Mouse (Mus musculus): ENCODE data around the gene Rpp14. TPM values are rescaled to one million over a fixed set of nuclear protein-coding genes. Genes with fewer than 3 reads are reported as not detected.

Rpp14 gene
- polyA plus RNA-seq, 1 experiment from 2014 or later, result 57.4 TPM

GRCm38 (mm10) chr14:8112036-8112435 lies 31.9 kb downstream of the Rpp14 start:
- H3K27me3 ChIP-seq (ENCODE audit: control insufficient read depth, insufficient read depth, low read length), result no peaks in the 10 kb centered on the region
- ATAC-seq (ENCODE audit: insufficient number of reproducible peaks, insufficient read depth, low FRiP score, low read depth), result no peak
- no peaks in the 10 kb centered on the region for H3K4me1 ChIP-seq (ENCODE audit: control insufficient read depth, insufficient read depth, low read length)
- H3K4me2 ChIP-seq (replicated peaks; ENCODE audit: low read depth, low read length), result no peak overlapping the region
- 87% methylated on average over 8 of the region's 8 CpGs for whole genome bisulfite sequencing
- H3K9ac ChIP-seq (replicated peaks; ENCODE audit: low read depth, low read length), result no peak overlapping the region
- H3K9me3 ChIP-seq (ENCODE audit: control insufficient read depth, low read depth, low read length), result no peaks in the 10 kb centered on the region
- no peaks in the 10 kb centered on the region for H3K36me3 ChIP-seq (ENCODE audit: control insufficient read depth, insufficient read depth, low read length)
- H3K4me3 ChIP-seq (ENCODE audit: low read depth, low read length), result no peak overlapping the region
- H3K27ac ChIP-seq (ENCODE audit: low read length), result no peak overlapping the region

GRCm38 (mm10) chr14:8113616-8114015 lies 33.4 kb downstream of the Rpp14 start:
- no peak overlapping the region for H3K4me2 ChIP-seq (replicated peaks; ENCODE audit: low read depth, low read length)
- H3K9me3 ChIP-seq (ENCODE audit: control insufficient read depth, low read depth, low read length), result no peaks in the 10 kb centered on the region
- H3K4me1 ChIP-seq (ENCODE audit: control insufficient read depth, insufficient read depth, low read length), result no peaks in the 10 kb centered on the region
- H3K9ac ChIP-seq (replicated peaks; ENCODE audit: low read depth, low read length), result no peak overlapping the region
- H3K4me3 ChIP-seq (ENCODE audit: low read depth, low read length), result no peak overlapping the region
- no peak for ATAC-seq (ENCODE audit: insufficient number of reproducible peaks, insufficient read depth, low FRiP score, low read depth)
- 87% methylated on average over 2 of the region's 2 CpGs for WGBS
- no peaks in the 10 kb centered on the region for H3K27me3 ChIP-seq (ENCODE audit: control insufficient read depth, insufficient read depth, low read length)
- no peak overlapping the region for H3K27ac ChIP-seq (ENCODE audit: low read length)
- no peaks in the 10 kb centered on the region for H3K36me3 ChIP-seq (ENCODE audit: control insufficient read depth, insufficient read depth, low read length)

- H3K9ac ChIP-seq (replicated peaks; ENCODE audit: low read depth, low read length), result no peak overlapping the region
- H3K4me1 ChIP-seq (ENCODE audit: control insufficient read depth, insufficient read depth, low read length), result no peaks in the 10 kb centered on the region
- ATAC-seq (ENCODE audit: insufficient number of reproducible peaks, insufficient read depth, low FRiP score, low read depth), result no peak
- H3K4me3 ChIP-seq (ENCODE audit: low read depth, low read length), result no peak overlapping the region
- H3K27ac ChIP-seq (ENCODE audit: low read length), result no peak overlapping the region
- 51% methylated on average over 3 of the region's 3 CpGs for WGBS
- no peaks in the 10 kb centered on the region for H3K36me3 ChIP-seq (ENCODE audit: control insufficient read depth, insufficient read depth, low read length)
- H3K27me3 ChIP-seq (ENCODE audit: control insufficient read depth, insufficient read depth, low read length), result no peaks in the 10 kb centered on the region
- H3K4me2 ChIP-seq (replicated peaks; ENCODE audit: low read depth, low read length), result no peak overlapping the region
- H3K9me3 ChIP-seq (ENCODE audit: control insufficient read depth, low read depth, low read length), result no peaks in the 10 kb centered on the region
Measured at GRCm38 (mm10) chr14:8114306-8114705, 34.1 kb downstream of the Rpp14 start.

GRCm38 (mm10) chr14:8114756-8115155 lies 34.6 kb downstream of the Rpp14 start:
- no peak overlapping the region for H3K4me2 ChIP-seq (replicated peaks; ENCODE audit: low read depth, low read length)
- no peak for ATAC-seq (ENCODE audit: insufficient number of reproducible peaks, insufficient read depth, low FRiP score, low read depth)
- no peak overlapping the region for H3K27ac ChIP-seq (ENCODE audit: low read length)
- H3K4me1 ChIP-seq (ENCODE audit: control insufficient read depth, insufficient read depth, low read length), result no peaks in the 10 kb centered on the region
- no peak overlapping the region for H3K4me3 ChIP-seq (ENCODE audit: low read depth, low read length)
- H3K27me3 ChIP-seq (ENCODE audit: control insufficient read depth, insufficient read depth, low read length), result no peaks in the 10 kb centered on the region
- WGBS, result 68% methylated on average over 1 of the region's 1 CpGs
- no peaks in the 10 kb centered on the region for H3K36me3 ChIP-seq (ENCODE audit: control insufficient read depth, insufficient read depth, low read length)
- no peaks in the 10 kb centered on the region for H3K9me3 ChIP-seq (ENCODE audit: control insufficient read depth, low read depth, low read length)
- H3K9ac ChIP-seq (replicated peaks; ENCODE audit: low read depth, low read length), result no peak overlapping the region

- 75% methylated on average over 4 of the region's 4 CpGs for WGBS
Measured at GRCm38 (mm10) chr14:8115772-8116171, 35.6 kb downstream of the Rpp14 start.

GRCm38 (mm10) chr14:8117371-8117770 lies 37.2 kb downstream of the Rpp14 start:
- 76% methylated on average over 2 of the region's 2 CpGs for WGBS

More at GRCm38 (mm10) chr14:8115772-8116171, 35.6 kb downstream of the Rpp14 start:
- H3K9me3 ChIP-seq (ENCODE audit: control insufficient read depth, low read depth, low read length), result no peaks in the 10 kb centered on the region
- H3K4me2 ChIP-seq (replicated peaks; ENCODE audit: low read depth, low read length), result no peak overlapping the region
- no peak overlapping the region for H3K27ac ChIP-seq (ENCODE audit: low read length)
- H3K36me3 ChIP-seq (ENCODE audit: control insufficient read depth, insufficient read depth, low read length), result no peaks in the 10 kb centered on the region
- H3K4me1 ChIP-seq (ENCODE audit: control insufficient read depth, insufficient read depth, low read length), result no peaks in the 10 kb centered on the region
- no peak for ATAC-seq (ENCODE audit: insufficient number of reproducible peaks, insufficient read depth, low FRiP score, low read depth)
- no peak overlapping the region for H3K9ac ChIP-seq (replicated peaks; ENCODE audit: low read depth, low read length)
- H3K4me3 ChIP-seq (ENCODE audit: low read depth, low read length), result no peak overlapping the region
- no peaks in the 10 kb centered on the region for H3K27me3 ChIP-seq (ENCODE audit: control insufficient read depth, insufficient read depth, low read length)

GRCm38 (mm10) chr14:8119454-8119853 lies 39.3 kb downstream of the Rpp14 start:
- 86% methylated on average over 5 of the region's 5 CpGs for WGBS
- Histone ChIP-seq H3K36me3 (ENCODE audit: control insufficient read depth, insufficient read depth, low read length) (peaks cover 4% of the 10 kb centered on the region; the same call in 1 of the 2 replicates), H3K4me1 (ENCODE audit: control insufficient read depth, insufficient read depth, low read length) (no peaks in the 10 kb centered on the region; the same call in 1 of the 2 replicates), H3K9ac (replicated peaks; ENCODE audit: low read depth, low read length) (no peak overlapping the region), H3K27ac (ENCODE audit: low read length) (no peak overlapping the region), H3K9me3 (ENCODE audit: control insufficient read depth, low read depth, low read length) (no peaks in the 10 kb centered on the region), H3K27me3 (ENCODE audit: control insufficient read depth, insufficient read depth, low read length) (no peaks in the 10 kb centered on the region), H3K4me2 (replicated peaks; ENCODE audit: low read depth, low read length) (no peak overlapping the region), H3K4me3 (ENCODE audit: low read depth, low read length) (no peak overlapping the region)
- ATAC-seq (ENCODE audit: insufficient number of reproducible peaks, insufficient read depth, low FRiP score, low read depth), result no peak

More at GRCm38 (mm10) chr14:8117371-8117770, 37.2 kb downstream of the Rpp14 start:
- Histone ChIP-seq H3K27ac (ENCODE audit: low read length) (no peak overlapping the region), H3K4me3 (ENCODE audit: low read depth, low read length) (no peak overlapping the region), H3K9ac (replicated peaks; ENCODE audit: low read depth, low read length) (no peak overlapping the region), H3K4me1 (ENCODE audit: control insufficient read depth, insufficient read depth, low read length) (no peaks in the 10 kb centered on the region), H3K9me3 (ENCODE audit: control insufficient read depth, low read depth, low read length) (no peaks in the 10 kb centered on the region), H3K4me2 (replicated peaks; ENCODE audit: low read depth, low read length) (no peak overlapping the region), H3K36me3 (ENCODE audit: control insufficient read depth, insufficient read depth, low read length) (no peaks in the 10 kb centered on the region), H3K27me3 (ENCODE audit: control insufficient read depth, insufficient read depth, low read length) (no peaks in the 10 kb centered on the region)
- no peak for ATAC-seq (ENCODE audit: insufficient number of reproducible peaks, insufficient read depth, low FRiP score, low read depth)

GRCm38 (mm10) chr14:8119904-8120303 lies 39.7 kb downstream of the Rpp14 start:
- Histone ChIP-seq H3K27ac (ENCODE audit: low read length) (no peak overlapping the region), H3K4me1 (ENCODE audit: control insufficient read depth, insufficient read depth, low read length) (no peaks in the 10 kb centered on the region; the same call in 1 of the 2 replicates), H3K9me3 (ENCODE audit: control insufficient read depth, low read depth, low read length) (no peaks in the 10 kb centered on the region), H3K27me3 (ENCODE audit: control insufficient read depth, insufficient read depth, low read length) (no peaks in the 10 kb centered on the region), H3K36me3 (ENCODE audit: control insufficient read depth, insufficient read depth, low read length) (peaks cover 4% of the 10 kb centered on the region; the same call in 1 of the 2 replicates), H3K4me2 (replicated peaks; ENCODE audit: low read depth, low read length) (no peak overlapping the region), H3K4me3 (ENCODE audit: low read depth, low read length) (no peak overlapping the region), H3K9ac (replicated peaks; ENCODE audit: low read depth, low read length) (no peak overlapping the region)
- 85% methylated on average over 3 of the region's 3 CpGs for WGBS
- ATAC-seq (ENCODE audit: insufficient number of reproducible peaks, insufficient read depth, low FRiP score, low read depth), result no peak

GRCm38 (mm10) chr14:8123141-8123540 lies 43.0 kb downstream of the Rpp14 start:
- Histone ChIP-seq H3K4me3 (ENCODE audit: low read depth, low read length) (no peak overlapping the region), H3K4me1 (ENCODE audit: control insufficient read depth, insufficient read depth, low read length) (no peaks in the 10 kb centered on the region; the same call in 1 of the 2 replicates), H3K9ac (replicated peaks; ENCODE audit: low read depth, low read length) (no peak overlapping the region), H3K9me3 (ENCODE audit: control insufficient read depth, low read depth, low read length) (no peaks in the 10 kb centered on the region), H3K27ac (ENCODE audit: low read length) (no peak overlapping the region), H3K27me3 (ENCODE audit: control insufficient read depth, insufficient read depth, low read length) (no peaks in the 10 kb centered on the region), H3K4me2 (replicated peaks; ENCODE audit: low read depth, low read length) (no peak overlapping the region), H3K36me3 (ENCODE audit: control insufficient read depth, insufficient read depth, low read length) (peaks cover 6% of the 10 kb centered on the region; the same call in 1 of the 2 replicates)
- no peak for ATAC-seq (ENCODE audit: insufficient number of reproducible peaks, insufficient read depth, low FRiP score, low read depth)
- 92% methylated on average over 7 of the region's 7 CpGs for WGBS
